Mouse (Mus musculus): ENCODE measurements around the gene Kcnq4.

DNA sequence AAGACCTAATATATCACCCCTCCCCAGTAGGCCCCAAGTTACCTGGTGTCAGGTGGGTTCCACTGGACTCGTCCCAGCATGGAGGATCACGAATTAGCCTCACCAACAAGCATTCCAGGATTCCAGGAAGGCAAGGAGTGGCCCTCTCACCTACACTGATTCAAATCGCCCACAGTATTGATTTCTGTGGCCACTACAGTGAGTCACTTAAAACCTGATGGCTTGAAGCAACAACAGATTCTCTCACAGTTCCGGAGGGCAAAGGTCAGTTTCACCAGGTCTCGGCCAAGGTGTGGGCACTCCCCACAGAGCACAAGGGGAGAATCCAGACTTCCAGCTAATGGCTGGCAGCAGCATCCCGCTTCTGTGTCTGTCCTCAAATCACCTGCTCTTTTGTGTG is 59.1 kb downstream of the Kcnq4 start:
- TF ChIP-seq GATA1 (IDR thresholded peaks at IDR 0.05; ENCODE audit: borderline replicate concordance, low read length) (no peak), FLI1 (IDR thresholded peaks at IDR 0.05; ENCODE audit: low read length) (no peak)
